Mouse (Mus musculus) CH12.LX (cell line): Measurements from ENCODE around the gene Tnfrsf1a.

Experiments
- CTCF ChIP-seq, 2 experiments: IDR thresholded peaks in 1 of 2; conservative IDR thresholded peaks in 1 of 2; 2 replicates each; pipeline ENCODE4 v1.5.1; 2011 to 2012; ENCODE audit warnings: low read depth in 2 of 2, low read length in 2 of 2, improper control_type of control experiment in 1 of 2, inconsistent platforms in 1 of 2, mild to moderate bottlenecking in 1 of 2, moderate library complexity in 1 of 2
- E2F4 ChIP-seq: IDR thresholded peaks from 2 replicates; pipeline ENCODE4 v1.6.1; 2011; ENCODE audit warnings: low read depth, low read length, improper control_type of control experiment; ENCODE audit not compliant: insufficient replicate concordance
- KAT2A ChIP-seq: IDR thresholded peaks from 2 replicates; pipeline ENCODE4 v1.6.1; 2012; ENCODE audit warnings: low read length, improper control_type of control experiment, inconsistent platforms; ENCODE audit not compliant: insufficient replicate concordance
- MAX ChIP-seq: IDR thresholded peaks from 2 replicates; pipeline ENCODE4 v1.6.1; 2011; ENCODE audit warnings: low read length, improper control_type of control experiment
- MAZ ChIP-seq: IDR thresholded peaks from 2 replicates; pipeline ENCODE4 v1.6.1; 2012; ENCODE audit warnings: low read depth, mild to moderate bottlenecking, inconsistent platforms, low read length, improper control_type of control experiment, moderate library complexity
- MEF2A ChIP-seq: IDR thresholded peaks from 2 replicates; pipeline ENCODE4 v1.6.1; 2014; ENCODE audit warnings: low read depth, mild to moderate bottlenecking, inconsistent platforms, low read length, improper control_type of control experiment, borderline replicate concordance
- MXI1 ChIP-seq: IDR thresholded peaks from 2 replicates; pipeline ENCODE4 v1.6.1; 2011; ENCODE audit warnings: mild to moderate bottlenecking, low read depth, low read length, improper control_type of control experiment

GRCm38 (mm10) chr6:125325337-125325736, 23.8 kb upstream of the Tnfrsf1a start:
- TF ChIP-seq MAX = no peak
- TF ChIP-seq KAT2A = no peak
- no peak for TF ChIP-seq MXI1
- no peak for TF ChIP-seq MAZ
- TF ChIP-seq MEF2A = no peak
- no peak for TF ChIP-seq E2F4
- TF ChIP-seq CTCF (conservative IDR thresholded peaks at IDR 0.05 in 1 of 2, IDR thresholded peaks at IDR 0.05 in 1 of 2; ENCODE audit: low read depth in 2 of 2, low read length in 2 of 2) = no peak
